Mouse (Mus musculus) limb, embryonic 12.5 days (tissue): Measurements from ENCODE around the gene Six3. TPM values are rescaled to one million over a fixed set of nuclear protein-coding genes. Genes with fewer than 3 reads are reported as not detected.
A peak's percentile ranks its signal among the peaks of the same experiment; 100 is the strongest.

Experiments used
- ATAC-seq: fragments of 200-750 bp; cut with Nextera tagmentation; 2 replicates; pipeline ENCODE4 v1.8.0; 2017; ENCODE audit warnings: low read depth, moderate TSS enrichment; ENCODE audit not compliant: insufficient number of reproducible peaks, insufficient read depth, low FRiP score, low TSS enrichment
- H3K27ac ChIP-seq: fragments of 300-500 bp; sonication (generic); 2 replicates; pipeline ENCODE4 v1.5.1; 2016; ENCODE audit warnings: mild to moderate bottlenecking, moderate library complexity
- H3K27me3 ChIP-seq: fragments of 300-500 bp; sonication (generic); 2 replicates; pipeline ENCODE4 v1.6.1; 2016; ENCODE audit warnings: mild to moderate bottlenecking, moderate library complexity
- H3K36me3 ChIP-seq: fragments of 300-500 bp; sonication (generic); 2 replicates; pipeline ENCODE4 v1.6.1; 2016; ENCODE audit warnings: mild to moderate bottlenecking, moderate library complexity
- H3K4me1 ChIP-seq: fragments of 300-500 bp; sonication (generic); replicated peaks from 2 replicates; pipeline ENCODE4 v1.6.1; 2016
- H3K4me2 ChIP-seq: fragments of 300-500 bp; sonication (generic); 2 replicates; pipeline ENCODE4 v1.6.1; 2016; ENCODE audit warnings: mild to moderate bottlenecking, moderate library complexity
- H3K4me3 ChIP-seq: fragments of 300-500 bp; sonication (generic); replicated peaks from 2 replicates; pipeline ENCODE4 v1.5.1; 2016; ENCODE audit warnings: mild to moderate bottlenecking
- H3K9ac ChIP-seq: fragments of 300-500 bp; sonication (generic); replicated peaks from 2 replicates; pipeline ENCODE4 v1.6.1; 2016; ENCODE audit warnings: mild to moderate bottlenecking, moderate library complexity
- H3K9me3 ChIP-seq: fragments of 300-500 bp; sonication (generic); 2 replicates; pipeline ENCODE4 v1.6.1; 2016; ENCODE audit warnings: mild to moderate bottlenecking, moderate library complexity
- WGBS: fragments of 180-500 bp; shearing (Covaris S2); methylation state at CpG from one replicate; pipeline ENCODE4 v1.1.7; 2016; 5-methylcytosine and 5-hydroxymethylcytosine counted together
- polyA plus RNA-seq: library from polyadenylated mRNA; unstranded; fragments of >200 nt; fragmentation: Nextera tagmentation; extraction: Ambion mirVana; gene quantifications from 2 replicates; pipeline ENCODE4 v1.2.1, GENCODE M21; 2016

Gene Six3
- polyA plus RNA-seq, 1 experiment from 2014 or later = not detected

GRCm38 (mm10) chr17:85664618-85665320 is 51.4 kb downstream of the Six3 start:
- WGBS = under 1% methylated on average over 20 of the region's 20 CpGs
- Histone ChIP-seq H3K9me3 (no peaks in the 10 kb centered on the region), H3K36me3 (no peaks in the 10 kb centered on the region), H3K9ac (peak overlapping the region; percentile 47), H3K4me1 (peaks cover 9% of the 10 kb centered on the region), H3K27me3 (peaks cover 64% of the 10 kb centered on the region), H3K4me3 (peak overlapping the region; percentile 32), H3K4me2 (peak overlapping the region; percentile 60), H3K27ac (no peak overlapping the region)
- ATAC-seq = peak; percentile 54; the same call in 1 of the 2 replicates

Other genes with a start within 250 kb of the Six3 start
- gene Six2, start 74.7 kb downstream of the Six3 start, polyA plus RNA-seq = 11.0 and 12.3 TPM in 2 replicates